Mouse (Mus musculus) kidney, adult 2 months (tissue): ENCODE results near the gene Snx29.

Experiments
- CTCF ChIP-seq: fragments of 200-500 bp; conservative IDR thresholded peaks from 2 replicates; pipeline ENCODE4 v1.5.1; 2011; ENCODE audit warnings: low read depth, mild to moderate bottlenecking, control low read depth, low read length, moderate library complexity, mixed read lengths; ENCODE audit not compliant: insufficient read depth, insufficient read length
- POLR2A ChIP-seq: fragments of 200-500 bp; IDR thresholded peaks from one replicate; pipeline ENCODE4 v1.6.1; 2011; ENCODE audit warnings: low read depth, low read length, control low read depth

DNA sequence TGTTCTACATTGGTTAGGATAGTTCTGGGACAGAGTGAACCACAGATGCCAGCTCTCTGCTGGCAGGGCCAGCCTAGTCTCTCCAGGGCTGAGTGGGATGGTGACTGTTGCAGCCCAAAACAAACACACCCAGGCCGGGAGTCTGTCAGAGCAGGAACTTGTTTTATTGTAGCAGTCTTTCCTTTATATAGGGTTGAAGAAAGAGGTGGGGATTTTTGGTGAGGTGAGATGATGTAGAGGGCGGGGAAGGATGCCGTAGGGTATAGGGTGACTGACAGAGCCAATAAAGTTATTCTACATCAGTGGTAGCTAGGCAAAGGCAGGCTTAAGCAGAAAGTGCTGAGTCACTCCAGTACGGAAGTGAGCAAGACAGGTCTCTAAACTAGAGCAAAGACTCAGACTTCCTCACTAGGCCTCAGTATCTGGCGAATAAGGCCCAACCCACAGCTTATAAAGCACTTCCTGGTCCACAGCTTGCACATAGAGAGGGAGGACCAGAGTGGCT, 133.5 kb downstream of the Snx29 start:
- TF ChIP-seq POLR2A (no peak), CTCF (no peak)
